Mouse (Mus musculus) heart, postnatal 0 days (tissue): ENCODE data around the gene Pax4. TPM values are rescaled to one million over a fixed set of nuclear protein-coding genes. Genes with fewer than 3 reads are reported as not detected.

Experiments
- ATAC-seq: fragments of 200-750 bp; cut with Nextera tagmentation; 2 replicates; pipeline ENCODE4 v1.8.0; 2017; ENCODE audit warnings: low read depth, moderate number of reproducible peaks, moderate library complexity; ENCODE audit not compliant: insufficient read depth
- DNase-seq: peaks from one replicate; pipeline ENCODE4 v3.0.0-alpha.2; 2016; ENCODE audit warnings: low spot score
- H3K27ac ChIP-seq: fragments of 300-500 bp; sonication (generic); 2 replicates; pipeline ENCODE4 v1.5.1; 2014; ENCODE audit warnings: low read depth, mild to moderate bottlenecking
- H3K27me3 ChIP-seq: fragments of 300-500 bp; sonication (generic); 2 replicates; pipeline ENCODE4 v1.6.1; 2014; ENCODE audit warnings: low read length, mixed read lengths; ENCODE audit not compliant: control insufficient read depth, insufficient read depth
- H3K36me3 ChIP-seq: fragments of 300-500 bp; sonication (generic); replicated peaks from 2 replicates; pipeline ENCODE4 v1.6.1; 2014; ENCODE audit warnings: low read length, mixed read lengths; ENCODE audit not compliant: control insufficient read depth, insufficient read depth
- H3K4me1 ChIP-seq: fragments of 300-500 bp; sonication (generic); 2 replicates; pipeline ENCODE4 v1.6.1; 2014; ENCODE audit warnings: antibody characterized with exemption; ENCODE audit not compliant: control insufficient read depth, insufficient read depth
- H3K4me2 ChIP-seq: fragments of 300-500 bp; sonication (generic); 2 replicates; pipeline ENCODE4 v1.6.1; 2014; ENCODE audit warnings: low read depth, mild to moderate bottlenecking, low read length, moderate library complexity
- H3K4me3 ChIP-seq: fragments of 300-500 bp; sonication (generic); 2 replicates; pipeline ENCODE4 v1.5.1; 2014; ENCODE audit warnings: low read depth, low read length
- H3K9ac ChIP-seq: fragments of 300-500 bp; sonication (generic); replicated peaks from 2 replicates; pipeline ENCODE4 v1.6.1; 2014; ENCODE audit warnings: low read depth, low read length, mixed read lengths
- H3K9me3 ChIP-seq: fragments of 300-500 bp; sonication (generic); replicated peaks from 2 replicates; pipeline ENCODE4 v1.6.1; 2016; ENCODE audit warnings: low read length; ENCODE audit not compliant: control insufficient read depth
- CTCF ChIP-seq: IDR thresholded peaks from 2 replicates; pipeline ENCODE4 v1.5.1; 2016; ENCODE audit warnings: antibody characterized with exemption, control low read depth, low read depth
- EP300 ChIP-seq: IDR thresholded peaks from 2 replicates; pipeline ENCODE4 v1.6.1; 2016; ENCODE audit warnings: antibody characterized with exemption, low read depth
- WGBS: fragments of 180-500 bp; shearing (Covaris S2); extraction: QIAGEN DNeasy Blood & Tissue Kit; methylation state at CpG from one replicate; pipeline ENCODE4 v1.1.7; 2014; 5-methylcytosine and 5-hydroxymethylcytosine counted together
- polyA plus RNA-seq: library from polyadenylated mRNA; unstranded; fragments of >200 nt; fragmentation: Nextera tagmentation; extraction: Ambion mirVana; gene quantifications from 2 replicates; pipeline ENCODE4 v1.2.1, GENCODE M21; 2015
- total RNA-seq: library from RNA; depleted of rRNA; stranded (reverse); fragments of >200 nt; gene quantifications from 2 replicates; pipeline ENCODE4 v1.2.3, GENCODE M21; 2014; ENCODE audit warnings: low replicate concordance

Gene Pax4
- total and polyA plus RNA-seq, 2 experiments from 2014 or later, result not detected

DNA sequence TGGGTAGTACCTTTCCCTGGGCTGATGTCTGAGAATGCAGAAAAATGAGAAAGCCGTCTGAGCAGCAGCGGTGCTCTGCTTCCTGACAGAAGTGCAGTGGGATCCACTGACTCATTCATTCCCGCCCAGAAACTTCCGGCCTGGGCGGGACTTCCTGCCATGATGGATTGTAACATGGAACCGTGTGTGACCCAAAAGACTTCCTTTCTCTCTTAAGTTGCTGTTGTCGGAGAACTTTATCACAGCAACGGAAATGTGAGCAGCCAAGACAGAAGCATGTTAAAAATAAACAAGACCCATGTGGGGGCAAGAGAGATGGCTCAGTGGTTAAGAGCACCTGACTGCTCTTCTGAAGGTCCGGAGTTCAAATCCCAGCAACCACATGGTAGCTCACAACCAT is 39.1 kb downstream of the Pax4 start:
- H3K27me3 ChIP-seq, result no peaks in the 10 kb centered on the region
- no peak overlapping the region for H3K9ac ChIP-seq
- no peaks in the 10 kb centered on the region for H3K4me1 ChIP-seq
- H3K4me3 ChIP-seq, result no peak overlapping the region
- DNase-seq (peak; percentile 50), ATAC-seq (peak; percentile 58)
- TF ChIP-seq EP300 (no peak), CTCF (no peak)
- WGBS, result 59% methylated on average over 9 of the region's 9 CpGs
- no peaks in the 10 kb centered on the region for H3K9me3 ChIP-seq
- H3K27ac ChIP-seq, result no peak overlapping the region
- no peak overlapping the region for H3K4me2 ChIP-seq
- H3K36me3 ChIP-seq, result peaks cover under 1% of the 10 kb centered on the region

GRCm38 (mm10) chr6:28399791-28400190 is 49.4 kb downstream of the Pax4 start:
- Histone ChIP-seq H3K4me2 (no peak overlapping the region), H3K9me3 (peaks cover 14% of the 10 kb centered on the region; the same call in 1 of the 2 replicates), H3K27ac (no peak overlapping the region), H3K4me3 (no peak overlapping the region), H3K9ac (no peak overlapping the region), H3K36me3 (no peaks in the 10 kb centered on the region), H3K27me3 (peaks cover 30% of the 10 kb centered on the region), H3K4me1 (no peaks in the 10 kb centered on the region)
- 86% methylated on average over 4 of the region's 4 CpGs for WGBS
- DNase-seq, result no peak
- TF ChIP-seq EP300, result no peak
- TF ChIP-seq CTCF, result no peak
- no peak for ATAC-seq

- Histone ChIP-seq H3K27ac (no peak overlapping the region), H3K9ac (no peak overlapping the region), H3K27me3 (peaks cover 30% of the 10 kb centered on the region), H3K36me3 (no peaks in the 10 kb centered on the region), H3K4me3 (no peak overlapping the region), H3K9me3 (0 out of 2 replicates have a peak, but pooled peaks cover 6% of the 10 kb centered on the region), H3K4me2 (no peak overlapping the region), H3K4me1 (no peaks in the 10 kb centered on the region)
- 86% methylated on average over 3 of the region's 3 CpGs for WGBS
- ATAC-seq (no peak), DNase-seq (no peak)
- TF ChIP-seq CTCF (no peak), EP300 (no peak)
Measured at GRCm38 (mm10) chr6:28398726-28399125, 50.4 kb downstream of the Pax4 start.

DNA sequence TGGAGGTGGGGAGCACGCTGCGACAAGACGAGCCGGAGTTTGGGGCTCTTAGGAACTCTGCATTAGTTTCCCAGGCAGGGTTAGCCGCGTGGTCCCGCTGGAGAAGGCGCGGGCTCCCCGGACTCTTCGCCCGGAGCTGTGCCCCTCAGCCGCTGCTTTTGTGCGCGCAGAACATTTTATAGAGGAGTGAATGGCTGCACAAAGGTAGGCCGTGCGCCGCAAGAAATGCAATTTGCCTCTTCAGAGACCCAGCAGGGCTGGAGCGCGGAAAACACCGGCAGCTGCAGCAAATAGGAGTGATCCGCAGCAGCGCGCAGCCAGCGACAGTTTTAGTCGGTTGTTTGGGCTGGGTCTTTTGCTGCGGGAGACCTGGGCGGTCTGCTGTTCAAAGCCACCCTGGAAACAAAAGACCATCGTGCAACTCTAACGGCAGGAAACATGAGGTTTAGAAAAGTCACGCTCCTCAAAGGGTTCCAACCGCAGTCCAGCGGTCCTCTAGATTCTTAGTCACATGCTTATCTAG is 51.4 kb downstream of the Pax4 start, which contains the start of gene Zfp800:
Zfp800 (minus strand) TSS at position 325 of the 523 bp plus-strand sequence.
- ATAC-seq (no peak), DNase-seq (no peak)
- 2% methylated on average over 33 of the region's 33 CpGs for WGBS
- no peaks in the 10 kb centered on the region for H3K4me1 ChIP-seq
- peaks cover 30% of the 10 kb centered on the region for H3K27me3 ChIP-seq
- H3K4me2 ChIP-seq, result peak within 1 kb of the TSS; percentile 76
- no peaks in the 10 kb centered on the region for H3K36me3 ChIP-seq
- 0 out of 2 replicates have a peak, but pooled peaks cover 6% of the 10 kb centered on the region for H3K9me3 ChIP-seq
- no peak within 1 kb of the TSS for H3K27ac ChIP-seq
- peak within 1 kb of the TSS; percentile 44 for H3K4me3 ChIP-seq
- no peak within 1 kb of the TSS for H3K9ac ChIP-seq
- no peak for TF ChIP-seq EP300
- TF ChIP-seq CTCF, result no peak

DNA sequence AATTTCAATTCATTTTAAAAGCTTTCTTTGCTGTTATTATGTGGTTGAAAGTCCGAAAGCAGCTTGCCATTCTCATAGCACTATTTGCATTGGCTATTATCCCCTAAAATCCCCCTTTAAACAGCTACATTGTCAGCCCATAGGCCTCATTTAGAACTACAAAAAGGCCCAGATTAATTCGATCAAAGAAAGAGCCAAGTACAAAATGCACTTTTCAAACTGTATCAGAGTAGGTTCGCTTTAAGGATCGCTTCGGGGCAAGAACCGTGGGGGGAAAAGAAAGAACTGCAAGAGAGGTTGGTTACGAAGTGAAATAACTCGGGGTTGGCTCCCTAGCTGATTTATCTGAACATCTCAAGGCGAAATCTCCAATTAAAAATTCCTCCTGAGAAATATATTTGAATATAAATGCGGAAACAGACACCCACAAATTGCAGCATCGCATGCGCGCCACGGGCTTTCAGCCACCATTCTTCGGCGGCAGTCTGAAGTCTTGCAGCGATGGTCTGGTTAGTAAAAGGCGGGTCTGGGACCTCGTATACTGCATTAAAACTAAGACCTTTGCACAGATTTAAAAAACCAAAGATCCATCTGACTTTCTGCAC is 52.2 kb downstream of the Pax4 start:
- no peak overlapping the region for H3K9ac ChIP-seq
- no peak for ATAC-seq
- H3K36me3 ChIP-seq, result no peaks in the 10 kb centered on the region
- TF ChIP-seq CTCF, result no peak
- TF ChIP-seq EP300, result no peak
- peak overlapping the region; percentile 44 for H3K4me3 ChIP-seq
- WGBS, result 7% methylated on average over 19 of the region's 19 CpGs
- H3K9me3 ChIP-seq, result 0 out of 2 replicates have a peak, but pooled peaks cover 6% of the 10 kb centered on the region
- no peaks in the 10 kb centered on the region for H3K4me1 ChIP-seq
- H3K4me2 ChIP-seq, result peak overlapping the region; percentile 76
- peaks cover 30% of the 10 kb centered on the region for H3K27me3 ChIP-seq
- no peak overlapping the region for H3K27ac ChIP-seq
- no peak for DNase-seq
